Mouse (Mus musculus) right cerebral cortex, postnatal 25 days (tissue): ENCODE results near the gene Cog1.

Source experiments
- DNase-seq: peaks from one replicate; pipeline ENCODE4 v3.0.0; 2022

Gene Cog1

DNA sequence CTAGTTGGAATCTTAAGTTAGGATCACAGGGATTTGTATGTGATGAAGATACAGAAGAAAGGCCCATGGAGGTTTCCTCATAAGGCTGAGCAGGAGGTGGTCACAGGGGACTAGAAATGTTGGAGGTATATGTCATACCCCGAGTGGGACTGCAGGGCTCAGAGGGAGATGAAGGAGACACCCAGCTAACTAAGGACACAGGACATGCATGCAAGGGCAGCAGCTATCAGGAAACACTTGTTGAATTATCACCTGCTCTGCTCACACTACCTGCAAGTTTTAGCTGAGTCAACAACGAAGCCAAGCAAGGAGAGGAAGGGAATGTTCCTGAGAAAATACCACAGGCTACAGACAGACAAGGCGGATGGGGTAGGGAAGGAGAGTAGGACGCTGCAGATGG, 18.7 kb downstream of the Cog1 start:
- DNase-seq = no peak

DNA sequence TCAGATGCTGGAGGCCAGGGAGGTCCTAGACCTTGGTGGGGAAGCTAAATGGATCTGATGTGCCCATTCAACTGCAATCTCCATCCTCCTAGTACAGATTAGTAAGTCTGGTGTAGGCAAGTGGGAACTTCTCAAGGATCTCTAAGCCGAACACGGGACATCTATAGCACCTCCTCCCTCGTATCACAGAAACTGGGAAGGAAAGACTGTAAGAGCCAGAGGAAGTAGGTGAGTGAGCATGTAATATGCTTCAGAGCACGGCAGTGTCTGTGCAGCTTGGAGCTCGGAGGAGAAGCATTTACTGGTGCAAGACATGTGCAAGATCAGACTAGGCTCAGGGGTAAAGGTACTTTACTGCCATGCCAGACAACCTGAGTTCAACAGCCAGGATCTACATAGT, 19.9 kb downstream of the Cog1 start:
- DNase-seq = no peak

DNA sequence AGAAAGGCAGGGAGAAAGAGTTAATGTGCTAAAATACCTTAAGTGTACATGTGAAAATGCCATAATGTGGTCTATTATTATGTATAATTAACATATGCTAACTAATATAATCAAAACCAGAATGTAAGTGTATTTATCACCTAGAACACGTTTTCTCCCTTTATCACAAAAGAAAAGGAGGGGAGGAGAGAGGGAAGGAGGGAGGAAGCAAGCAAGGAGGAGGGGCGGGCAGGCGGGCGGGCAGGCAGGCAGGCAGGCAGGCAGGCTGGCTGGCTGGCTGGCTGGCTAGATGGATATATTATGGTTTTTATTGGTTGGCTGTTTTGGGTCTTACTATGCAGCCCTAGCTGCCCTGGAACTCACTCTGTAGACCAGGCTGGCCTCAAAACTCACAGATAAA, 20.7 kb downstream of the Cog1 start:
- no peak for DNase-seq

DNA sequence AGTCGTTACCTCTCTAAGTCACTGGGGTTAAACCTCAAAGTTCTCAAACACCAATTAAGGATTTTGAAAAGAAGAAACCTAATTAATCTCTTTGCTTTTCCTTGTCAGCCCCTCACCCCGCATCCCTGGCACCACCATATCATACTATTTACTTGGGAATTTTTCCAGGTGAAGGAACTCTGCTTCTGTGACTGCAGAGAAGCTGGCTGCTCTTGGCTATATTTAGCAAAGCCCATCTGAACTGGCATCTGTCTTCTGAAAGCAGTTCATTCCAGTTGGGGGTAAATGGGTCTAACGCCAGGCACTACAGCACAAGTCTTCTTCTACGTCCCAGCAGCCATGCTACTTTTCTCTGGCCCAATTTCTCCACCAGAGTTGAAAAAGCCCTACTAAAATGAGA, 24.6 kb downstream of the Cog1 start:
- DNase-seq = no peak

DNA sequence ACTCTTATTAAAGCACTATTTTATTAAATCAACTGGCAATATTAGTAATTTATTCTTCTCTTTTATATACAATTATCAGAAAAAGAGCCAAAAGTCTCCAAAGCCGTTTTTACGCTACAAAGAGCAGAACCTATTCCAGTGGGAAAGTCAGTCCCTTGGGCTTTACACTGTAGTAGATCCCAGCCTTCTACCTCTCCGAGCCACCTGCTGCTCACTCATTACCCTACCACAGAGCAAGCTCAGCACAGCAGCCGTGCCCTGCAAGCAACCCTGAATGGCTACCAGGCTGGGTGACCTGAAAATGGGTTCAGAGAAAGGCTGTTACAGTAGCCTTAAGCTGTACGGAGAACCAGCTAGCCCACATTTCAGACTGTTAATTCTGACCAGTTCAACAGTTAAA, 25.6 kb downstream of the Cog1 start:
- no peak for DNase-seq

DNA sequence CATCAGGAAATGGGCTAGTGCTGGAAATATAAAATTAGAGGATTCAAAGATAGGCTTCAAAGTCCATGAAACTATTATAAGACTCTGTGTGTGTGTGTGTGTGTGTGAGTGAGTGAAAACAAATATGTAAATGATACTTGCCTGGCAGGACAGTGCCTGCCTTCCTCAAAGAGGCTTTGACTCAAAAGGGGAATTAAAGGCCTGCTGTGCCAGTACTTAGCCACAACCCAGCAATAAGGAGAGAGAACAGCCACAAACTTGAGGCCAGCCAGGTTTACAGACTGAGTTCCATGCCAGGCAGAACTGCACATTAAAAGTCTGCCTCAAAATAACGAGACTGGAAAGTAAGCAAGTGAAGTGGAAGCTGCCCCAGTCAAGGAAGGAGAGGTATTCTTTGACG, 27.9 kb downstream of the Cog1 start:
- DNase-seq = no peak

DNA sequence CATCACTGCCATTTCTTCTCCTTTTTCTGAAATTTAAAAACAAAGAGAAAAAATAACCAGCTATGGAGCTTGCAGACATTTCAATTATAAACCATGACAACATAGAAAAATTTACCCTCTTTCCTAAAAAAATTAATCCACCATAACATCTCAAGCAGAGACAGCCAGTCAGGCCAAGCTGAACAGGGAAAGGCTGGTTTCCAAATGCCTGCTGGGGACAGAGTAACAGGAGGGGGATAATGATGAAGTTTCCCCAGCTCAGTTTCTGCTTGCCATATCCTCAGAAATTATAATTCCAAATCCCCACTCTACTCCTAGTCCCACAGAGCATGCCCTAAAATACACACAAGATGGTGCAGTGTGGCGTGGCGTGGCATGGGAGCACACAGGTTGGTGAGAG, 28.4 kb downstream of the Cog1 start:
- DNase-seq = no peak

DNA sequence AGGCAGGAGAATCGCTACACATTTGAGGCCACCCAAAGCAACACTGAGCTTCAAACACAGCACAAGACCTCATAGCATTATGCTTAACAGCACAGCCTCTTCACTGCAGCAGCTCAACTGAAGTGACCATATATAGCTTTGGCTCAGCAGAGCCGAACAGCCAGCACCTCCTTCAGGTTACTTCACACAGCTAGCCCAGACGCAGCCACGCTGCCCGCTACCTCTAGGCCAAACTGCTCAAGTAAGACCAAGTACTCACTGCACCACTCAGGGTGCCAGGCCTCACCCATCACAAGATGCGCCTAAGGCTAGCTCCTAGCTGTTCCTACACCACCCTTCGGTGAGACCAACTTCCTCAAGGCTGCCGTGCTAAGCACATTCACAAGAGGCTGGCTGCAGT, 29.4 kb downstream of the Cog1 start:
- no peak for DNase-seq

DNA sequence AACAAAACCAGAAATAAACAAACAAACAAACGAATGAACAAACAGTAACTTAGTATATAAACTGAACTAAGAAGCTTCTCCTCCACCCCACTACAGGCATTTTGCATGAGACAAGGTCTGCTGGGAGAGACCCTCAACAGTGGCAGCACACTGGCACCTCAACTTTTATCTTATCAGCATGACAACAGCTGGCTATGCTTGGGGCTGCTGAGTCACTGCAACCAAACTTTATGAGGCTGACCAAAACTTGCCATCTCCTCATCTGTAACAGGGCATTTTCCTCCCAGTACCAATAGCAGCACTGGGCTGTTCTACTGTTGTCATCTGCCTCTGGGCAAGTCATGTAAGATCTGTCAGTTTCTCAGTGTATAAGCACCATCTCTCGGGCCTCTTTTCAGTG, 32.0 kb downstream of the Cog1 start:
- no peak for DNase-seq

DNA sequence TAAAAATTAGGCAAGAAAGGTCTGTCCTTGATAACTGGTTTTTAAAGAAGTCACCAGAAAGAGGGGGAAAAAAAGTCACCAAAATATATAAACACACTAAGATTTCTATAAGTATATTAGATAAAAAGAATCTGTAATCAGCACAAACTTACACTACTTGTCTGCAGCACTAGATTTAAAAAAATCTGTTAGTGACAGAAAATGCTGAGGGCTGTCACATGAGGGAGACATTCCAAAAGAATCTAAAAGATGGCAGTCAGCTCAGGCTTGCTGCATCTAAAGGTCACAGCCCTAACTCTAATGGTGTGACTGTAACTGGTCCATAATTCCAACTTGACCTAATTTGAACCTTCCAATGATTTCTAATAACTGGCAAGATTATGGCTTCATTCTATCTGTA, 33.0 kb downstream of the Cog1 start:
- DNase-seq = no peak

DNA sequence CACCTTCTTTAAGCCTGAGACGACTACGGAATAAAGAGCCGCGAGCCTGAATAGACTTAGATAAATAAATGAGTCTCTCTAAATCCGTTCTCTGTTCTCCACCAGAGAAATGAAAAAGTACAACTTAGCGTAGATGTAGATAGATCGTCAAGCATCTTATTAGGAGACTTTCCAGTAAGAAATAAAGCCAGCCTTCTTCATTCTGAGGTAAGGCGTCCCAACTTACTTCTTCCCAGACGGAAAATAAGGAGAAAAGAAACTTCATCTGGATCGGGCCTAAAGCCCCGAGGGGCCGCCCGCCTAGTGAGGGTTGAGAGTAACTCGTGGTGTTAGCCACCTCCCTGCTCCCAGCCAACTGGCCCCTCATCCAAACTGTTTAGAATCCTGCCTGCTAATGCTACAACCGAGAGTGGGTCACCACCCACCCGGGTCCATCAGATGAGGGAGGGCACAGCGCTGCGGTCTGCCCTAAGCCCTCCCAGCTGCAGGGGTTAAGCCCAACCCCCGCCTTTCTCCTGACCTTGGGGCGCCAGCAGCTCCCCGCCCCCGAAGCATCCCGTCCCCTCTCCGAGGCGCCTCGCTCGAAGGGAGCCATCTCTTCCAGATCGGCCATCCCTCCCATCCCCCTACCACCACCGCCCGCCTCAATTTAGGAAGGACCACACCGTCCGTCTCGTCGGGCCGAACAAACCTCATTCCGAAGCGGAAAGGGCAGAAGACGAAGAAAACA, 34.1 kb downstream of the Cog1 start:
- DNase-seq = peak; percentile 29

DNA sequence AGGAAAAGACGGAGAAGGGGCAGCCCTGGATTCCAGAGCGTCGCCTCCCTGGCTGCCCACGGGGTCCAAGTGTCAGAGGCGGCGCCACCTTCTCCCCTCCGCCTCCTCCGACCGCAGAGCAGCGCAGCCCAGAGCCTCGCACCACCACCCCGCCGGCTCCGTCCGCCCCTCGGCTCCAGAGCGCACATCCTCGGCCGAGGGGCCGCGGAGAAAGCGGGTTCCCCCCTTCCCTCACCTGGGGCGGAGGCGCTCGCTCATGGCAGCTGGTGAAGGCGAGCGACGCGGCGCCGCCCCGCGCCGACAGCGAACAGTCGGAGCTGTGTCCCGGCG, 34.6 kb downstream of the Cog1 start:
- DNase-seq = no peak

DNA sequence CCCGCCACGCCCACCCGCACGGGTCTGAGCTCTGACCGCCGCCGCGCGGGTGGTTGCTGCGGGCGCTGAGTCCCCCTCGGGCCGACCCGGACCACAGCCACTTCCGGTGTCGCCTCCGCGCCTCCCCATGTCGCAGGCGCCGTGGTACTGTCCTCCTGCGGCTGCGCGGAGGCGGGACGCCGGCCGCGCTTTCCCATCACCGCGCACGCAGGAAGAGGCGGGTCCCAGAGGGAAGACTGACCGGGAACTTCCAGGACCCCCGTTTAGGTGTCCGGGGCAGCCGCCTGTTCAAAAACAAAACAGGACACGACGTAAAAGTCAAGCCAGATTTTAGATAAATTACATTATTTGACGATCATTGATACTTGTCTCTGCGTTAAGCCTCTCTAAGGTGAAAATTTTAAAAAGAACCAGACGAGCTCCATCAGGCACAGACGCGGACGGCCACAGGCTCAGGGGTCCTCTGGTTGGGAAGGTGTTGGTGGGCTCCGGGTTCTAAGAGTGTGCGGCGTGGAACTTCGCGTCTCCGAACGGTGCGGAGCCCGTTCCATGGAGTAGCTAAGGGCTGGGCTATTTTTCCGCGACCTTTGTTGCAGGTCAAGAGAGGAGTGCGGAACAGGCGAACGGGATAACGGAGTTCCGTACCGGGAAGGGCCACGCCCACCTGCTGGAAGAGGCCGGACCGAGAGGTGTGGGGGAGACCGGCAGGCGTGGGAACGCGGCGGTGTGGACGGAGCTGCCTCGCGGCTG, 35.2 kb downstream of the Cog1 start, which contains the start of the genes Fam104a and D11Wsu47e:
Gene Fam104a, minus strand, starts transcription at position 199 of the 750 bp plus-strand sequence.
Gene D11Wsu47e, plus strand, starts transcription at position 456 of the 750 bp plus-strand sequence.
- peak; percentile 96 for DNase-seq

DNA sequence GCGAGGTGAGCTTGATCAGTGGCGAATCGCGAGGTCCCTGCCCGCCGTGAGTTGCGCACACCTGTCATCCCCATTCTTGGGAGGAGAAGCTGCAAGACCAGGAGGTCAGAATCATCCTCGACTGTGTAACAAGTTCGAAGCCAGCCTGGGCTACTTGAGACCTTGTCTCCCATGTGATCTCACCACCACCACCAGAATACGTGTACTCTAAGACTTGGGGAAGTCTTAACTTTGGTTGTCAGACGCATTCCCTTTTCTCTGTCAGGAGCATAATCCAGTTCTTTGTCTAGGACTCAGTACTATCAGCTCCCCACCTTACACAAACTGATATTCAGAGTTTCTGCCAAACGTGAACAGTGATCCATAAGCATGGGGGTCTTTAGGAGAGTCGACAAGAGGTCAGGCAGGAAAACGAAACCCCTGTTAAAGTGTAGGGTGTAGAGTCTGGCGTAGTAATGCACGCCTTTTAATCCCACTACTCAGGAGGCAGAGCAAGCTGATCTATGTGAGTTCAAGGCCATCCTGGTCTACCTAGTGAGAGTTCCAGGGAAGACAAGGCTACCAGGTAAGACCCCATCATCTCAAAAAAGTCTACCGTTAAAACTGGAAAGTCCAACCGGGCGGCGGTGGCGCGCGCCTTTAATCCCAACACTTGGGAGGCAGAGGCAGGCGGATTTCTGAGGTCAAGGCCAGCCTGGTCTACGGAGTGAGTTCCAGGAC, 35.9 kb downstream of the Cog1 start:
- DNase-seq = no peak

DNA sequence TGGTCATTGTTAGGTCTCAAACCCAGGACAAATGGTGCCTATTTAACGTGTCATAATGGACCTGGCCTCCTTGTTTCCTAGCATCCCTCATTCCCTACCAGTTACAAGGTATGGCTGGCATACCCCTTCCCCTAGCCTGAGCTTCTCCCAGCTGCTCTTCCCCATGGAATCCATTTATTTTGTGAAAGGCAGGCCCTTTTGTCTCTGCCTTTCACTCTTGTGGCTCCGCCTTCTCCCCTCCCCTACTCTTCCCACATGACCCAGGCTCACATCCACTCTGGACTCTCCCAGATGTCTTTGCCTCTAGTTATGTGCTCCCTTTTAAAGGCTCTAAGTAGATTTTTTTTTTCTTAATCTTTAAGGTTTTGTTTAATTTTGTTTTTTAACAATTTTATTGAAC, 38.1 kb downstream of the Cog1 start:
- no peak for DNase-seq

DNA sequence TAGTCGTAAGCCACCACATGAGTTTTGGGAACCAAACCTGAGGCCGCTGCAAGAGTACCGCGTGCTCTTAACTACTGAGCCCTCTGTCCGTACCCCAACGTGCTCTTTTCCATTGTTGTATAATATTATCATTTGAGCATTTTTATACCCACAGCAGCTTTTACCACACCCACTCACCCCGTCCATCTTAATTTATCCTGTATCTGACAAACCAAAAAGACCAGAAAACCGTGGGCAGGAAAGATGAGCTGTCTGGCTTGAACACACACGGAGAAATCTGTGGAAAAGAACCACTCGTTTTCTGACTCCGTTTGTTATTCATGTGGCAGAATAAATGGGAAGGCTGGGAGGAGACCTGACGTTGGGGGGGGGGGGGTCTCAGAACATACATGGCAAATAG, 41.5 kb downstream of the Cog1 start:
- no peak for DNase-seq

DNA sequence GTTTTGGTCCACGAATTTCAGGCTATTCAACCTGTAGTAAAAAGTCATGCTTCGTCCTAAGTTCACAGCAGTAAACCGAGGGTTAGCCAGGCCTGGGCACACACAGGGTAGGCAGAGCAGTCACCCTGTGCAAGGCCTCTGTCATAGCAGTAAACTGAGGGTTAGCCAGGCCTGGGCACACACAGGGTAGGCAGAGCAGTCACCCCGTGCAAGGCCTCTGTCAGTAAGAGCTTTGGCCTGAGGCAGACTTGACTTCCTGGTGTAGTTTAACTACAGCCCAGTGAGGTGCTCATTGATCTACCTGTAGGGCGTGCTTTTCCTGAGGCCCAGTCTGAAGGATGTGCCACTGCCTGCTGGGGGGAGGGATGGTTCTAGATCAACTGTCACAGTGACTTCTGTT, 42.3 kb downstream of the Cog1 start:
- DNase-seq = no peak

DNA sequence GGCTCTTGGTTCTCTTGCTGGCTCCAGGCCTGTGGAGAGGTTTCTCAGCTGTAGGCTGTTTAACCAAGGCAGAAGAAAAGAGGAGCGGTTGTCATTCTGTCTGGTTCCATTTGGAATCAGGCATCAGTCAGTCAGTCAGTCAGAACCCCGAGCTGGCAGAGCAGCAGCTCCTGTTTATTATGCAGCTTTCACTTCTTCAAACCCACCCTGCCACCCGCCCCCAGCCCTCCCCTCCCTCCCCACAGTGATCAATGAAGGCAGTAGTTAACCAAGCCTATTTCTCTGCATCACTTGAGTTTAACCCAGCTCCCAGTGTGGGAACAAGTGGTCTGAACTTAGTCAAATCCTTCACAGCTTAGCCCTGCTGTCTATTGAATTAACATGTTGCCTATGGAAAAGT, 42.9 kb downstream of the Cog1 start:
- no peak for DNase-seq

DNA sequence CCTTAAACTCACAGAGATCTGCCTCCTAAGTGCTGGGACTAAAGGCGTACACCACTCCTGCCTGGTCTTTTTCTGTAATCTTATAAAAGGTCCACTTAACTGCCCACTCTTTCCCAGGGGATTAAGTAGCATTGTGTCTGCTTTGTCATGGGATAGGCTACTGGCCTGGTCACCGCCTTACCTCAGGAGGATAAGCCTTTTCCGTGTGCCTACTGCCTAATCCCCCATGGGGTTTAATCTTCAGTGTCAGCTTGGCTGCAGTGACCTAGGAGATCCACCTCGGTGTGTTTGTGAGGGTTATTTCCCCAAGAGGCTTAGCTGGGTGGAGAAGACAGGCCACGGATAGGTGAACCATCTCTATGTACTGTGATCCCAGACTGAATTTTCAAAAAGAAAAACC, 48.6 kb downstream of the Cog1 start:
- DNase-seq = no peak

DNA sequence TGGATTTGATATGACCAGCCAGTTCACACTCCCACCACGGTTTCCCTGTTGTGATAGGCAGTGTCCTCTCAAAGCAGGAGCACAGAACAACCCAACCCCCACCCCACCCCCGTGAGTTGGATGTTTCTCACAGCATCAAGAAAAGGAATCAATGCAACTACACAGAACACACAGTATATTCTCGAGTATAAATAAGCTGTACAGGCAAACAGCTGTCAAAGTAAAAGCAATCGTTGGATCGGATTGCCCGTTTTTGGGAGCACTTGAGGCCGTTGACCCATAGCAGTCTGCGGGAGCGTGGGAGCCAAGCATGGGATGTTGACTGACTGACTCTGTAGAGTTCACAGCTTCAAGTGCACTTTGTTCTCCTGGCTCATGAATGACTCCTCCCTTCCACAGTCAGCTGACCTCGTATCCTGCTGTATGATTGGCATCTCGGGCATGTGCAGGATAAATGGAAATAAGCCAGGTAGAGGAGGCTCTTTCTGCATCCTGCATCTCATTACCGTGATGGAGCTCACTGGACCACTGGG, 49.1 kb downstream of the Cog1 start:
- no peak for DNase-seq

DNA sequence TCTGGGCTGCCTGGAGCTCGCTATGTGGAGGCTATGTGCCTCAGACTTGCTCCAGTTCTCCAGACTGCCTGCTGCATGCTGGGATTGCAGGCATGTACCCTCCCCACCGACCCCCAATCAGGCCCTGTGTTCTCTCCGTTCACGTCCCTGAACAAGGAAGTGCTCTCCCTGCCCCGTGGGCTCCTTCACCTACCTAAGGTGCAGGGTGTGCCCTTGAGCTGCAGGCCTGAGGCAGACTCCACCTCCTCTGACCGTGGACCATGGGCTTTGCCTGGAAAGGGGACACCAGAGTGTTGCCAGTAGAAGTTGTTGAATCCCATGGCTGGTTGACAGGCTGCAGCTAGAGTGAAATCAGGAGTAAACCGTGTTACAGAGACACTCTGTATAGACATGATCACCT, 50.7 kb downstream of the Cog1 start:
- no peak for DNase-seq

DNA sequence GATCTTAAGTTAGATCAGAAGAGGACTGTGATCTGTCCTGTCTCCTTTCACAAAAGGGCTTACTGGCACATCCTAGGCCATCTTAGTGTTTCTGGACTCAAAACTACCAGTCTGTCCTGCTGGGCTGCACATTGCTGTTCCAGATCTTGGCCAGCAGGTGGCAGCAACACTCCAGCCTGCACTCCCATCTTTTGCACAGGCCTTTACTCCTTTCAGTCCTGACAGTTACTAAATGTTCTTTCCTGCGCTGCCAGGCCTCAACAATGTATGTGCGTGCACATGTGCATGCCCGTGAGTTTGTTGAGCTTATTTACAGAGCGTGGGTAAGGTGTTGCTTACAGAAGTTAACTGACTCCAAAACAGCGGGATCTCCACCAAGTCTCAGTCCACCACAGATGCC, 54.8 kb downstream of the Cog1 start:
- DNase-seq = peak; percentile 77

DNA sequence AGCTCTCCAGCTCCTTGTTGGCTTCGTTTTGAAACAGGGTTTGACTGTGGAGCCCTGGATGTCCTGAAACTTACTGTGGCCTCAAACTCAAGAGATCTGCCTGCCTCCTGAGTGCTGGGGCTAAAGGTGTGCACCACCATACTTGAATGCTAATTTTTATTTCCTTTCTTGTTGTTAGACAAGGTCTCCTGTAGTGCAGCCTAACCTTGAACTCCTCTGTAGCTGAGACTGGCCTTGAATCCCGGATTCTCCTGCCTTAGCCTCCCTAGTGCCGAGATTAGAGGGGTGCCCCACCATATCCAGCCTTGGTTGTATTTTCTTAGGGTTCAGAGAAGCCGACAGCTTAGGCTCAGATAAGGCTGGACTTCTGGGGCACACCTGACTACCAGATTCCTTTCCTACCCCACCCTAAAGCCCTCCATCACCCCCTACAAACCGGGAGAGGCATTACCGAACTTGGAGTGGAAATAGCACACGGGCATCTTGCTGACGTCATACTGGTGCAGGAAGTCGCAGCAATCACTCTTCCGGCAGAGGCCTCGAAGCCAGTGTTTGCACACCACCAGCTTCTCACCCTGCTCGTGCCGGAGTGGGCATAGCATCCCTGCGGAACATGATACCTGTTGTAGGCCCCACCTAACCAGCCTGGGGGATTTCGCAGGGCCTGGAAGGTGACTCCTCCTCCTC, 57.1 kb downstream of the Cog1 start:
- no peak for DNase-seq
